Mouse (Mus musculus) heart, postnatal 0 days (tissue): ENCODE data around the gene Pigv. TPM values are rescaled to one million over a fixed set of nuclear protein-coding genes. Genes with fewer than 3 reads are reported as not detected.

Source experiments
- ATAC-seq: fragments of 200-750 bp; cut with Nextera tagmentation; 2 replicates; pipeline ENCODE4 v1.8.0; 2017; ENCODE audit warnings: low read depth, moderate number of reproducible peaks, moderate library complexity; ENCODE audit not compliant: insufficient read depth
- DNase-seq: peaks from one replicate; pipeline ENCODE4 v3.0.0-alpha.2; 2016; ENCODE audit warnings: low spot score
- H3K27ac ChIP-seq: fragments of 300-500 bp; sonication (generic); 2 replicates; pipeline ENCODE4 v1.5.1; 2014; ENCODE audit warnings: low read depth, mild to moderate bottlenecking
- H3K27me3 ChIP-seq: fragments of 300-500 bp; sonication (generic); 2 replicates; pipeline ENCODE4 v1.6.1; 2014; ENCODE audit warnings: low read length, mixed read lengths; ENCODE audit not compliant: control insufficient read depth, insufficient read depth
- H3K36me3 ChIP-seq: fragments of 300-500 bp; sonication (generic); replicated peaks from 2 replicates; pipeline ENCODE4 v1.6.1; 2014; ENCODE audit warnings: low read length, mixed read lengths; ENCODE audit not compliant: control insufficient read depth, insufficient read depth
- H3K4me1 ChIP-seq: fragments of 300-500 bp; sonication (generic); 2 replicates; pipeline ENCODE4 v1.6.1; 2014; ENCODE audit warnings: antibody characterized with exemption; ENCODE audit not compliant: control insufficient read depth, insufficient read depth
- H3K4me2 ChIP-seq: fragments of 300-500 bp; sonication (generic); 2 replicates; pipeline ENCODE4 v1.6.1; 2014; ENCODE audit warnings: low read depth, mild to moderate bottlenecking, low read length, moderate library complexity
- H3K4me3 ChIP-seq: fragments of 300-500 bp; sonication (generic); 2 replicates; pipeline ENCODE4 v1.5.1; 2014; ENCODE audit warnings: low read depth, low read length
- H3K9ac ChIP-seq: fragments of 300-500 bp; sonication (generic); replicated peaks from 2 replicates; pipeline ENCODE4 v1.6.1; 2014; ENCODE audit warnings: low read depth, low read length, mixed read lengths
- H3K9me3 ChIP-seq: fragments of 300-500 bp; sonication (generic); replicated peaks from 2 replicates; pipeline ENCODE4 v1.6.1; 2016; ENCODE audit warnings: low read length; ENCODE audit not compliant: control insufficient read depth
- CTCF ChIP-seq: IDR thresholded peaks from 2 replicates; pipeline ENCODE4 v1.5.1; 2016; ENCODE audit warnings: antibody characterized with exemption, control low read depth, low read depth
- EP300 ChIP-seq: IDR thresholded peaks from 2 replicates; pipeline ENCODE4 v1.6.1; 2016; ENCODE audit warnings: antibody characterized with exemption, low read depth
- WGBS: fragments of 180-500 bp; shearing (Covaris S2); extraction: QIAGEN DNeasy Blood & Tissue Kit; methylation state at CpG from one replicate; pipeline ENCODE4 v1.1.7; 2014; 5-methylcytosine and 5-hydroxymethylcytosine counted together
- polyA plus RNA-seq: library from polyadenylated mRNA; unstranded; fragments of >200 nt; fragmentation: Nextera tagmentation; extraction: Ambion mirVana; gene quantifications from 2 replicates; pipeline ENCODE4 v1.2.1, GENCODE M21; 2015
- total RNA-seq: library from RNA; depleted of rRNA; stranded (reverse); fragments of >200 nt; gene quantifications from 2 replicates; pipeline ENCODE4 v1.2.3, GENCODE M21; 2014; ENCODE audit warnings: low replicate concordance

Pigv gene
- total and polyA plus RNA-seq, 2 experiments from 2014 or later, result 13.5 to 13.7 TPM

DNA sequence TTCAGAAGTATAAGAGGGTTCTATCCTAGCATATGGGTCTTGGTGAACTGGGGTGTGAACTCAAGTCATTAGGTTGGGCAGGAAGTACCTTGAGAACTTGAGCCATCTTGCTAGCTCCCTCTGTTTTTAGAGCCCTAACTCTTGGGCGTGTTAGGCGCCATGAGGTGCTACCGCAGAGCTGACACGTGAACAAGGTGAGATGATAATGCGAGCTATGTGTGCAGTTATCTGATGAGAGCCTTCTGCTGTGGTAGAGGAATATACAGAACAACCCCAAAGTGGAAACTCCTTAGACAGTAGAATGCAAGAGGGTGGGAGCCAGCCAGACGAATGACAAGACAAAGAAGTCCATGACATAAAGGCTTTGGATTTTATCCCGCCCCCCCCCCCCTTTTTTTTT is 4.8 kb upstream of the Pigv start:
- no peak overlapping the region for H3K27ac ChIP-seq
- peaks cover 23% of the 10 kb centered on the region for H3K4me1 ChIP-seq
- TF ChIP-seq EP300 (no peak), CTCF (no peak)

DNA sequence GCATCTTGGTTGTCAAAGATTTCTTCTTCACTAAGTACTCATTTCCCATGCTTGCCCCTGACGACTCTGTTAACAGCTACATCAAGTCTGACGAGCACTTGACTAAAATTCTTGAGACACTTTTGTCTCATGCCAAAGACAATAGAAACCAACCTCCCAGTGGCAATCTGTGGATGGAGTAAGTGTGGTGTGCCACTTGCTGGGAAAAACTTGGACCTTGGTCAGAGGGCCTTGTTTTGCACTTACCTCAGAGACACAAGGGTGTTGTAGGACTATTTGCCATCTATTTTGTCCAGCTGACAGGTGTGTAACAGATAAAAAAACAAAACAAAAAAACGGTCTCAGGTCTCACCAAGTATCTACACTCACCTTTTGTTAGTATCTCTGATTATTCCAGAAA is 3.7 kb upstream of the Pigv start:
- Histone ChIP-seq H3K27ac (peak overlapping the region; percentile 72), H3K4me3 (no peak overlapping the region), H3K27me3 (no peaks in the 10 kb centered on the region), H3K4me2 (peak overlapping the region; percentile 26), H3K36me3 (peaks cover 22% of the 10 kb centered on the region), H3K9ac (0 out of 2 replicates have a peak overlapping the region, but pooled peaks have one; percentile 18), H3K9me3 (no peaks in the 10 kb centered on the region), H3K4me1 (peaks cover 29% of the 10 kb centered on the region)
- DNase-seq (no peak), ATAC-seq (no peak)
- TF ChIP-seq EP300 (no peak), CTCF (no peak)
- WGBS, result 16% methylated on average over 3 of the region's 3 CpGs

More for the DNA sequence above, 4.8 kb upstream of the Pigv start:
- Histone ChIP-seq H3K9me3 (no peaks in the 10 kb centered on the region), H3K9ac (no peak overlapping the region; the same call in 1 of the 2 replicates), H3K4me3 (no peak overlapping the region), H3K4me2 (no peak overlapping the region), H3K27me3 (no peaks in the 10 kb centered on the region), H3K36me3 (peaks cover 29% of the 10 kb centered on the region)
- DNase-seq (no peak), ATAC-seq (no peak)
- WGBS, result 71% methylated on average over 7 of the region's 7 CpGs

DNA sequence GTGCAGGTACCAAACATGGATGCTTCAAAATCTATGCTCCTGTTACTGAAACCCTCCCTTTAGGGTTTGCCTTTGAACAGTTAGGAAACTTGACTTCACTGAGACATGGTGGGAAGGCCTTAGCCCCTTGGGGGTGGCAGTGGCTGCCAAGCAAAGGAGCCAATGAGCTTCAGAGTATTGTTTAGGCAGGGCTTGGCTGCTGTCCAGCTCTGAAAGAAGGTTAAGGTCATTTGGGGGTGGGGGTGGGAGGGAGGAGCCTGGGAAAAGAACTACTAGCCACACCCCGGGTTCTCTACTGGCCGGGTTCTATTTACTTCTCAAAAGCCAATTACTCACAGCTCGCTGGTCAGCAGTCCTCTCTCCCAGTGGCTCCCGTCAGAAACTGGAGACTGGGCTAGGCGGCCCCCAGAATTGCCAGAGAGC is 3.2 kb upstream of the Pigv start:
- Histone ChIP-seq H3K9me3 (no peaks in the 10 kb centered on the region), H3K4me3 (no peak overlapping the region)
- ATAC-seq, result peak; percentile 39

DNA sequence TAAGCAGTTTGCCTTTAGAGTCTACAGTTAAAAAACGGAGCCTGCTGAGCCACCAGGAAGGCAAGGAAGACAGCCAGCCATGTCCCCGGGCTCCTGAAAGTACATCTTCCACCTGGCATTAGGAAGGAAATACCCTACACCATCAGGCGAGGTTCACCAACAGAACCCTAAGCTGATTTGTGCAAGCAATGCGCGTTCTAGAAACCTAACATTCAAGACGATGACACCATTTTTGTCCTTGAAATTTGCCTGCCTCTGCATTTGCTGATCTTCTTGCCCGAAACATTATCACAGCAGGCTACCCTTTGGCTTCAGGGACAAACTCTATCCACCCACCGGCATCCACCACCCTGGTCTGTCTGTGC is 1.9 kb upstream of the Pigv start:
- ATAC-seq, result no peak
- H3K27ac ChIP-seq, result peak overlapping the region; percentile 100
- H3K4me1 ChIP-seq, result peaks cover 33% of the 10 kb centered on the region
- 0 out of 2 replicates have a peak overlapping the region, but pooled peaks have one; percentile 11 for H3K9ac ChIP-seq
- H3K36me3 ChIP-seq, result peaks cover 5% of the 10 kb centered on the region; the same call in 1 of the 2 replicates
- TF ChIP-seq CTCF (no peak), EP300 (no peak)
- 58% methylated on average over 8 of the region's 8 CpGs for WGBS
- H3K4me3 ChIP-seq, result 0 out of 2 replicates have a peak overlapping the region, but pooled peaks have one; percentile 86
- H3K9me3 ChIP-seq, result no peaks in the 10 kb centered on the region
- no peaks in the 10 kb centered on the region for H3K27me3 ChIP-seq
- no peak for DNase-seq
- H3K4me2 ChIP-seq, result peak overlapping the region; percentile 80

More for the DNA sequence above, 3.2 kb upstream of the Pigv start:
- DNase-seq, result peak; percentile 76
- Histone ChIP-seq H3K4me2 (peak overlapping the region; percentile 26), H3K27me3 (no peaks in the 10 kb centered on the region), H3K4me1 (peaks cover 33% of the 10 kb centered on the region), H3K27ac (peak overlapping the region; percentile 72), H3K36me3 (peaks cover 16% of the 10 kb centered on the region), H3K9ac (0 out of 2 replicates have a peak overlapping the region, but pooled peaks have one; percentile 18)
- WGBS, result 4% methylated on average over 5 of the region's 5 CpGs
- TF ChIP-seq EP300 (peak; percentile 49; the same call in 1 of the 2 replicates), CTCF (no peak)

DNA sequence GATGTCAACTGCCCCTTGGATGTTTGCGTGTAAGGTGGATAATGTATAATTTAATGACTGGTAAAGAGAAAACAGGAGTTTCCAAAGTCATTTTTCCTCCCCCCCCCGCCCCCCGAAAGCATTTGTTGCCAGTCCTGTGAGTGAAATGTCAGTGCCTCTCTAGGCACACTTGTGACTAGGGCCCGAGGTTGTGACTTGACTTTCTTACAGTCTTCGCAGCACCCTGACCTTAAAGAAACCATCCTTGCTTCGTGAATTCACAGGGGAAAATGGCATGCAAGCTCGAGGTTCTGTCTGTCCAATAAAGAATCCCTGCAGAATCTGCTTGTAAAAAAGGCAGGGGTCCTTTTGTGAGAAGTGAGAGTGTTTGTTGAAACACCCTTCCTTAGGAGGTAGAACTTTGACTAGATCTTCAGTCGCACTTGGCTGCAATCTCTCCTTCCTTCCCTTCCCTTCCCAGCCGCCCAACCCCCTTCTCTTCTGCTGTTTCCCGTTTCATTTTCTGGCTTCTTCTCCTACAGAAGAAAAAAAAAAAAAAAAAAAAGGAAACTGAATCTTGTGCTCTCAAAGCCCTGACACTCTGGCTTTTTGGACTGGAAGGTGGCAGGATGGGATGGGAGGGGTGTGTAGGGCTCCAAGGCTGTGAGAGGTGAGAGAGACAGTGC is 1.4 kb upstream of the Pigv start:
- Histone ChIP-seq H3K9me3 (no peaks in the 10 kb centered on the region), H3K9ac (peak overlapping the region; percentile 11; the same call in 1 of the 2 replicates), H3K36me3 (peaks cover 7% of the 10 kb centered on the region), H3K27me3 (no peaks in the 10 kb centered on the region), H3K4me3 (peak overlapping the region; percentile 86; the same call in 1 of the 2 replicates), H3K27ac (peak overlapping the region; percentile 100), H3K4me2 (peak overlapping the region; percentile 80), H3K4me1 (peaks cover 33% of the 10 kb centered on the region)
- ATAC-seq, result no peak
- no peak for TF ChIP-seq CTCF
- 0 out of 2 replicates have a peak, but pooled peaks have one; percentile 21 for TF ChIP-seq EP300
- DNase-seq, result peak; percentile 57
- WGBS, result 24% methylated on average over 10 of the region's 10 CpGs
